Mouse (Mus musculus) urinary bladder, postnatal 25 days (tissue): ENCODE measurements at regions not wholly inside any gene's neighbourhood (a gene's known extent, or its start where the extent isn't known, plus 50 kb on each side); places are given as distances from the start of the nearest gene placed in this dataset.

Experiments
- DNase-seq: peaks from one replicate; pipeline ENCODE4 v3.0.0; 2022; ENCODE audit warnings: low spot score

GRCm38 (mm10) chr7:145135971-145136370 lies 71.9 kb downstream of the 1810010D01Rik start:
- DNase-seq = no peak

- DNase-seq = no peak
Observed at GRCm38 (mm10) chr7:145132506-145132905, 75.4 kb downstream of the 1810010D01Rik start.

- DNase-seq = no peak
Observed at GRCm38 (mm10) chr7:145131438-145132159, 76.3 kb downstream of the 1810010D01Rik start.

GRCm38 (mm10) chr7:145129971-145130370 lies 77.9 kb downstream of the 1810010D01Rik start:
- DNase-seq = no peak

GRCm38 (mm10) chr7:145127661-145128060 lies 80.3 kb downstream of the 1810010D01Rik start:
- DNase-seq = no peak

- DNase-seq = no peak
Observed at GRCm38 (mm10) chr7:145127180-145127579, 80.7 kb downstream of the 1810010D01Rik start.

- no peak for DNase-seq
Observed at GRCm38 (mm10) chr7:145123996-145124601, 83.8 kb downstream of the 1810010D01Rik start.

- no peak for DNase-seq
Observed at GRCm38 (mm10) chr7:145122471-145122870, 85.4 kb downstream of the 1810010D01Rik start.

- DNase-seq = no peak
Observed at GRCm38 (mm10) chr7:145118406-145118805, 89.5 kb downstream of the 1810010D01Rik start.

- DNase-seq = no peak
Observed at GRCm38 (mm10) chr7:145114660-145115059, 93.3 kb downstream of the 1810010D01Rik start.

- DNase-seq = no peak
Observed at GRCm38 (mm10) chr7:145114145-145114544, 93.8 kb downstream of the 1810010D01Rik start.

GRCm38 (mm10) chr7:145112887-145113531 lies 94.9 kb downstream of the 1810010D01Rik start:
- no peak for DNase-seq

- DNase-seq = no peak
Observed at GRCm38 (mm10) chr7:145112146-145112830, 95.6 kb downstream of the 1810010D01Rik start.

- peak; percentile 70 for DNase-seq
Observed at GRCm38 (mm10) chr7:145111252-145112131, 96.4 kb downstream of the 1810010D01Rik start.

GRCm38 (mm10) chr7:145110657-145111251 lies 97.2 kb downstream of the 1810010D01Rik start:
- peak; percentile 52 for DNase-seq

- DNase-seq = no peak
Observed at GRCm38 (mm10) chr7:145110028-145110427, 97.9 kb downstream of the 1810010D01Rik start.

GRCm38 (mm10) chr7:145109471-145109870 lies 98.4 kb downstream of the 1810010D01Rik start:
- DNase-seq = no peak

- no peak for DNase-seq
Observed at GRCm38 (mm10) chr7:145108994-145109393, 98.9 kb downstream of the 1810010D01Rik start.

- no peak for DNase-seq
Observed at GRCm38 (mm10) chr7:145107575-145108170, 100.2 kb downstream of the 1810010D01Rik start.

GRCm38 (mm10) chr7:145106494-145106849 lies 101.4 kb downstream of the 1810010D01Rik start:
- peak; percentile 44 for DNase-seq
